Mouse (Mus musculus): Measurements from ENCODE around the gene Olfr544.

Gene Olfr544

DNA sequence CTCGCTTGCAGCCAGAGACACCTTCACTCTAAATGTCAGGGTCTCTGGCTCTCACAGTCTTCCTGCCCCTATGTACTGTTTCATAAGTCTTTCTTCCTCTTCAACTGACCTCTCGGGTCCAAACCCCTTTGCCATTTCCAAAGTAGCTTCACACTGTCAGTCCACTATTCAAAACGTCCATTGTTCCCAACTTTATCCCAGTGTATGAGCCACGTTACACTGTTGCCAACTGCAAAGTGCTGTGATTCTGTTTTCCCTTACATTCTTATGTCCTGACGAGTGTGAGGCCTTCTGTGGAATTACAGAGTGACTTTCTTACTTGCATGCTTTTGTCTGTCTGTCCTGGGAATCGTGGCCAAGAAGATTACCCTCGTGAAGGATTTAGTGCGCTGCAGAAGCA lies 20.5 kb downstream of the Olfr544 start:
- Histone ChIP-seq H3K4me1 (replicated peaks; ENCODE audit: low read depth, low read length) (peaks cover 17% of the 10 kb centered on the region), H3K27me3 (ENCODE audit: insufficient read depth, low read length) (no peaks in the 10 kb centered on the region), H3K4me3 (replicated peaks; ENCODE audit: low read length) (no peak overlapping the region), H3K9me3 (ENCODE audit: low read length) (no peaks in the 10 kb centered on the region), H3K36me3 (ENCODE audit: insufficient read depth, low read length) (peaks cover 76% of the 10 kb centered on the region)
- TF ChIP-seq NANOG (IDR thresholded peaks at IDR 0.05; ENCODE audit: borderline replicate concordance, low read length): no peak
- TF ChIP-seq CTCF (conservative IDR thresholded peaks at IDR 0.05; ENCODE audit: low read length): no peak
- TF ChIP-seq POU5F1 (IDR thresholded peaks at IDR 0.05; ENCODE audit: borderline replicate concordance, low read length): no peak

DNA sequence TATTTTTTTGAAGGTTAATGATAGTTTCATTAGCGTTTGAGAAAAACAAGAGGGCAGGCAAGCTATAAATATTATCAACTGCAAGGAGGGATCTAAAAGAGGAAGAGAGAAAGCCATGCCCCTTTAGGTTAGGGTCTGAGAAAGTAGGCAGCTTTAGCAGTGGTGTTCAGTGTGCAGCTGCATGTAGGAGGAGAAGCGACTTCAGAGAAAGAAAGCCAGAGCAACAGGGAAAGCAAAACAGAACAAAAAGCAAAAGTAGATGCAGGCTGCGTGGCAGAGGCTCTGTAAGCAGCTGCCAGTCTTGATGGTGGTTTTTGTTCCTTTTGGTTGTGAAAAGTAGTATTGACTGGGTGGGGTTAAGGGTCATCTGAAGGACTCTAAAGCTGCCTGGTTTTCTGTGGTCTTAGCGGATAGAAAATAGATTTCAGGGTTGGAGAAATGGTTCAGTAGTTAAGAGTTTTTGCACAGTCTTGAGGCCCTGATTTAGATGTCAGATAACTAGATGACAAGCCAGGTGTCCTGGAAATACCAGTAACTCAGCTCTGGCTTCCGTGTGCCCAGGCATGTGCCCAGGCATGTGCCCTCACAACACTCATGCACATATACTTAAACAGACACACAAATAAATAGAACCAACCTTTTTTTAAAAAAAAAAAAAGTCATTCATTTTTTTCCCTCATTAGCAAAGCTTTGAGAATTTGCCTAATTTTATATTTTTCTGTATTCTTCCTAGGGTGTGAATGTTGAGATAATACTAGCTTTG lies 29.3 kb downstream of the Olfr544 start:
- TF ChIP-seq NANOG (IDR thresholded peaks at IDR 0.05; ENCODE audit: borderline replicate concordance, low read length) (no peak), CTCF (conservative IDR thresholded peaks at IDR 0.05; ENCODE audit: low read length) (no peak), POU5F1 (IDR thresholded peaks at IDR 0.05; ENCODE audit: borderline replicate concordance, low read length) (no peak)
- Histone ChIP-seq H3K9me3 (ENCODE audit: low read length) (no peaks in the 10 kb centered on the region), H3K4me3 (replicated peaks; ENCODE audit: low read length) (no peak overlapping the region), H3K36me3 (ENCODE audit: insufficient read depth, low read length) (peaks cover 96% of the 10 kb centered on the region), H3K4me1 (replicated peaks; ENCODE audit: low read depth, low read length) (peaks cover 23% of the 10 kb centered on the region), H3K27me3 (ENCODE audit: insufficient read depth, low read length) (no peaks in the 10 kb centered on the region)

DNA sequence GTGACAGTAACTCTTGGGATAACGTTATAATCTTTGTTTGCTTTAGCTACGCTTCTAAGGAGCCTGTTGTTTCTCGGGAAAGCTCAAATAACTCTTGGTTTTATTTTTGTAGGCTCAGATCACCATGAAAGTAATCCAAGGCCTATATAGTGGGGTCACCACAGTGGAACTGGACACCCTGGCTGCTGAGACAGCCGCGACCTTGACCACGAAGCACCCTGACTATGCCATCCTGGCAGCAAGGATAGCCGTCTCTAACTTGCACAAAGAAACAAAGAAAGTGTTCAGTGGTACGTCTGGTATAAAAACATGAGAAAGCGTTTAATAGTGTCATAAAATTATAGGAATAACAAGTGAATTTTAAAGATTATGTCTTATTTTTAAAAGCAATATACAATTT lies 41.7 kb downstream of the Olfr544 start:
- Histone ChIP-seq H3K4me3 (replicated peaks; ENCODE audit: low read length) (no peak overlapping the region), H3K9me3 (ENCODE audit: low read length) (no peaks in the 10 kb centered on the region), H3K36me3 (ENCODE audit: insufficient read depth, low read length) (peaks cover 78% of the 10 kb centered on the region), H3K27me3 (ENCODE audit: insufficient read depth, low read length) (no peaks in the 10 kb centered on the region), H3K4me1 (replicated peaks; ENCODE audit: low read depth, low read length) (peaks cover 19% of the 10 kb centered on the region)
- TF ChIP-seq CTCF (conservative IDR thresholded peaks at IDR 0.05; ENCODE audit: low read length): no peak
- TF ChIP-seq NANOG (IDR thresholded peaks at IDR 0.05; ENCODE audit: borderline replicate concordance, low read length): no peak
- no peak for TF ChIP-seq POU5F1 (IDR thresholded peaks at IDR 0.05; ENCODE audit: borderline replicate concordance, low read length)

DNA sequence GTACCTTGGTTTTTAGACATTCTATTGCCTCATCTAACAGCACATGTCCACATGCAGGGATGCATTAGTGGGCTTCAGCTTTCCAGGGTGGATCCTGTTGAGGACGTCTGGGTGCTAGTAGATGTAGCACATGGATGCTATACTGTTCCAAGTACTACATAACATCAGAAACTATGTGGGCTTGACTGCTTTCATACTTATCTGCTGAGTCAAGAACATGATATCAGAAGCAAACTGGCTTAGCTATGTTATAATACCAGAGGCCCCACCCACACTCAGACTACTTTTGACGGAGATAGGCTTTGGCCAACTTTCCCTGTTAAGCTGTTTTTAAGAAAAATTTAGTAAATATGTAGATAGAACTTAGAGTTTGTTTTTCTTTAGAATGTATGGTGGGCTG lies 43.8 kb downstream of the Olfr544 start:
- peaks cover 25% of the 10 kb centered on the region for H3K4me1 ChIP-seq (replicated peaks; ENCODE audit: low read depth, low read length)
- no peak for TF ChIP-seq POU5F1 (IDR thresholded peaks at IDR 0.05; ENCODE audit: borderline replicate concordance, low read length)
- no peak for TF ChIP-seq NANOG (IDR thresholded peaks at IDR 0.05; ENCODE audit: borderline replicate concordance, low read length)
- no peak for TF ChIP-seq CTCF (conservative IDR thresholded peaks at IDR 0.05; ENCODE audit: low read length)

DNA sequence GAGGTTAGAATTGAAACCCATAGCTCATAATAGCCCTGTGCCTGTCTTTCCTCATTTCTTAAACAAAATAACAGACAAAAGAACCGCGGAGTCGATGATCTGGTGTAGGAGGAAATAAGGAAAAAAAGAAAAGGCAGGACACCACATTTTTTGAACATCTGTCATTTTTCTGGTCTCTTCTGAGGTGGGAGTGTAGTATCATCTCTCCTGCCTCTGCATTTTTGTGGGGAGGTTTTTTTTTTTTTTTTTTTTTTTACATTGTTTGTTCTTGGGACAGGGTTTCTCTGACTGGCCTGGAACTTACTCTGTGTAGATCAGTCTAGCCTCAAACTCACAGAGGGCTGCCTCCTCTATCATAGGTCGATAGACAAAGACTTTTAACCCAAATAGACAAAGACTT lies 45.7 kb downstream of the Olfr544 start:
- H3K9me3 ChIP-seq (ENCODE audit: low read length): no peaks in the 10 kb centered on the region

More for the DNA sequence above, 43.8 kb downstream of the Olfr544 start:
- Histone ChIP-seq H3K4me3 (replicated peaks; ENCODE audit: low read length) (no peak overlapping the region), H3K9me3 (ENCODE audit: low read length) (no peaks in the 10 kb centered on the region), H3K27me3 (ENCODE audit: insufficient read depth, low read length) (no peaks in the 10 kb centered on the region), H3K36me3 (ENCODE audit: insufficient read depth, low read length) (peaks cover 57% of the 10 kb centered on the region)

DNA sequence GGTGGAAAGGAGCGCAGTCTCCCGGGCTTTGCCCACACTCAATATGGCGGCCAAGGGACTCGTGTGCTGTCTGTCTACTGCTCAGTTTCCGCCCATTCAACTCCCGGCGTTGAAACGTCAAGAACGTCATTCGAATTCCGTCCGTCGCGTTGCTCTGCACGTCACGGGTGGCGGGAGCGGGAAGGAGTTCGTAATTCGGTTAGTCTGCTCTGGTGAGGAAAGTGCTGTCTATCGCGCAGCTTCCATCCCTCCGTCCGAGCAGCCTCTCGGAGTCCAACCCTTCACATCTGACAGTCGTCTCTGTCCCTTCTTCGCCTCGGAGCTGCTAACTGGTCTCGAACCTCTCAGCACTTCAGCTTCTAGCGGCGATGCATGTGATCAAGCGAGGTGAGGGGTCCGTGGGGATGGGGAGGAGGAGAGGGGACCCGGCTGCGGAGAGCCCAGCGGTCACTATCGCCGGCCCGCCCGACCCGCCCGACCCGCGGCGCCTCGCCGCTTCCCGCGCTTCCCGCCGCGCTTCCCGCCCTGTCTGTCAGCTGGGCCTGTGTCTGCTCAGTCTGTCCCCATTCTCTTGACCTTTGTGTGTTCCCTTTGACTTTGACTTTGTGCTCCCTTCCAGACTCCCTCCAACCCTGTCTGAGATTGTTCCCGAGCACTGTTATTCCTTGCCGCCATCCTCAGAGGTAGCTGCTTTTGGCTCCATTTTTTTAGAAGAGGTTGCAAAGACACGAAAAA lies 46.3 kb downstream of the Olfr544 start, which contains the start of gene Rrm1:
TSS of gene Rrm1 (plus strand) at position 39 of the 735 bp plus-strand sequence.
- no peaks in the 10 kb centered on the region for H3K9me3 ChIP-seq (ENCODE audit: low read length)
- H3K27me3 ChIP-seq (ENCODE audit: insufficient read depth, low read length): peaks cover 3% of the 10 kb centered on the region; the same call in 1 of the 2 replicates
- TF ChIP-seq POU5F1 (IDR thresholded peaks at IDR 0.05; ENCODE audit: borderline replicate concordance, low read length): no peak
- TF ChIP-seq CTCF (conservative IDR thresholded peaks at IDR 0.05; ENCODE audit: low read length): no peak
- peak within 1 kb of the TSS; percentile 93 for H3K4me3 ChIP-seq (replicated peaks; ENCODE audit: low read length)
- peaks cover 25% of the 10 kb centered on the region for H3K4me1 ChIP-seq (replicated peaks; ENCODE audit: low read depth, low read length)
- H3K36me3 ChIP-seq (ENCODE audit: insufficient read depth, low read length): peaks cover 34% of the 10 kb centered on the region

More for the DNA sequence above, 45.7 kb downstream of the Olfr544 start:
- no peak for TF ChIP-seq NANOG (IDR thresholded peaks at IDR 0.05; ENCODE audit: borderline replicate concordance, low read length)
- peaks cover 25% of the 10 kb centered on the region for H3K4me1 ChIP-seq (replicated peaks; ENCODE audit: low read depth, low read length)
- H3K27me3 ChIP-seq (ENCODE audit: insufficient read depth, low read length): no peaks in the 10 kb centered on the region
- H3K36me3 ChIP-seq (ENCODE audit: insufficient read depth, low read length): peaks cover 40% of the 10 kb centered on the region
- H3K4me3 ChIP-seq (replicated peaks; ENCODE audit: low read length): peak overlapping the region; percentile 93

DNA sequence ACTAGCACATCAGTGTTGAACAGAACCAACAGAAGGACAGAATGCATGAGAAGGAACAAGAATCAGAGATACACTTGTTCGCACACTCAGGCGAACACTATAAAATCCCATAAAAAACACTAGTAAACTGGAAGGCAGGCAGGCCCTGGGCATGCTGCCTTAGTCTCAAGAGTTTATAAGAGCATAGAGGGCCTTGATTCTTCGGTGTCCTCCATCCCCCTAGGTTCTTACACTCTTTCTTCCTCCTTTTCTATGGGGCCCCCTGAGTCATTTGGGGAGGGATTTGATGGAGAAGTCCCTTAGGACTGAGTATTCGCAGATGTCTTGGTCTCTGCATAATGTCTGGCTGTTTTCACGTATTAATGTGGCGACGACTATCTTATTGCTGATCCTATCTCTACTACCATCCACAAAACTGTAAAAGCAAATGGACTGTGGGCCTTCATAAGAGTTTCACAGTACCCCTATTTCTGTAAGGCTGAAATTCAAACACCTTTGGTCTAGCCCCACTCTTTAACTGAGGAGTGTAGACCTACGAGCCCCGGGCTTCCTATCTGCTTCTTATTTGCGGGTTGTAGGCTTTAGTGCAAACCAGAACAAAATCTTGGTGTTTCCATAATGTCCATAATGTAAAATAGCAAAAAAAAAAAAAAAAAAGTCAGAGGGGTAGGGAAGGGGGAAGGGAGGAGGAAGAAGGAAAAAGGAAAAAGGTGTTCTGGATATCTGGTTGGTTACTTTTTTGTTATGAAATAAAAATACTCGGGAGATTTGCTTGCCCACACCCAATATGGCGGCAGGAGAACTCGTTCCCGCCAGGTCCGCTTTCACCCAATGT lies 47.1 kb downstream of the Olfr544 start:
- Histone ChIP-seq H3K4me1 (replicated peaks; ENCODE audit: low read depth, low read length) (peaks cover 25% of the 10 kb centered on the region), H3K36me3 (ENCODE audit: insufficient read depth, low read length) (peaks cover 30% of the 10 kb centered on the region), H3K9me3 (ENCODE audit: low read length) (no peaks in the 10 kb centered on the region), H3K27me3 (ENCODE audit: insufficient read depth, low read length) (peaks cover 3% of the 10 kb centered on the region; the same call in 1 of the 2 replicates), H3K4me3 (replicated peaks; ENCODE audit: low read length) (peak overlapping the region; percentile 93)
- TF ChIP-seq CTCF (conservative IDR thresholded peaks at IDR 0.05; ENCODE audit: low read length) (no peak), POU5F1 (IDR thresholded peaks at IDR 0.05; ENCODE audit: borderline replicate concordance, low read length) (no peak), NANOG (IDR thresholded peaks at IDR 0.05; ENCODE audit: borderline replicate concordance, low read length) (no peak)

DNA sequence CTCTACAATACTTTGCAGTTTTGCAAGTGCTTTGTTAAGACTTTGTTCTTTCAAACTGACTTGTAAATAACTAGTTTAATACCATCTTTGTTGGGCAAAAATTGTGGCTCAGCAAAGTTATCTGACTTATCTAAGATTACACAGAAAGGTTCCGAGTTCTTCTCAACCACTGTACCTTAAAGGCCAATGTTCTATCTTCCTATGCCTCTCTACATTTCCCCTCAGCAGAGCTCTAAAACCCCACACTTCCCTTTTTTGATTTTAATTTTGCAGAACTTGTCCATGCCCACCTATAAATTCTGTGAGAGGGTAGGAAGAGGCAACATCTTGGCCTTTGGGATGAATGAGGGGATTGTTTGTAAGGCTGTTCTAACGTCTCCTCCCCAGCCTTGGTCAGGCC lies 53.8 kb downstream of the Olfr544 start:
- TF ChIP-seq POU5F1 (IDR thresholded peaks at IDR 0.05; ENCODE audit: borderline replicate concordance, low read length): no peak
- no peak for TF ChIP-seq CTCF (conservative IDR thresholded peaks at IDR 0.05; ENCODE audit: low read length)
- no peak for TF ChIP-seq NANOG (IDR thresholded peaks at IDR 0.05; ENCODE audit: borderline replicate concordance, low read length)

More for the DNA sequence above, 53.8 kb downstream of the Olfr544 start:
- no peaks in the 10 kb centered on the region; the same call in 1 of the 2 replicates for H3K4me1 ChIP-seq (replicated peaks; ENCODE audit: low read depth, low read length)
- H3K27me3 ChIP-seq (ENCODE audit: insufficient read depth, low read length): peaks cover 3% of the 10 kb centered on the region; the same call in 1 of the 2 replicates
- peaks cover 15% of the 10 kb centered on the region for H3K36me3 ChIP-seq (ENCODE audit: insufficient read depth, low read length)
- no peak overlapping the region for H3K4me3 ChIP-seq (replicated peaks; ENCODE audit: low read length)
- H3K9me3 ChIP-seq (ENCODE audit: low read length): no peaks in the 10 kb centered on the region

Data from E14TG2a.4 (cell line).